Mouse (Mus musculus) liver, embryonic 14.5 days (tissue): ENCODE data around the gene 4930402H24Rik. TPM values are rescaled to one million over a fixed set of nuclear protein-coding genes. Genes with fewer than 3 reads are reported as not detected.

Experiments
- ATAC-seq: fragments of 200-750 bp; cut with Nextera tagmentation; 2 replicates; pipeline ENCODE4 v1.8.0; 2017; ENCODE audit warnings: moderate number of reproducible peaks, mild to moderate bottlenecking, moderate library complexity; ENCODE audit not compliant: insufficient read depth
- DNase-seq, 3 experiments: peaks; one replicate each; pipeline ENCODE4 v3.0.0-alpha.2; 2012 to 2013; ENCODE audit warnings: low read depth in 3 of 3, low spot score in 3 of 3
- H3K27ac ChIP-seq: fragments of 300-500 bp; sonication (generic); 2 replicates; pipeline ENCODE4 v1.5.1; 2014; ENCODE audit warnings: moderate library complexity, mild to moderate bottlenecking, control low read depth, inconsistent platforms
- H3K27me3 ChIP-seq: fragments of 300-500 bp; sonication (generic); 2 replicates; pipeline ENCODE4 v1.6.1; 2014; ENCODE audit warnings: mild to moderate bottlenecking, low read length, moderate library complexity; ENCODE audit not compliant: control insufficient read depth, insufficient read depth
- H3K36me3 ChIP-seq: fragments of 300-500 bp; sonication (generic); replicated peaks from 2 replicates; pipeline ENCODE4 v1.6.1; 2014; ENCODE audit warnings: low read depth; ENCODE audit not compliant: control insufficient read depth, insufficient read depth
- H3K4me1 ChIP-seq, 2 experiments: fragments of 200-500 bp in 1 of 2; fragments of 300-500 bp in 1 of 2; sonication (generic) in 1 of 2; replicated peaks; 2 replicates each; pipeline ENCODE4 v1.6.1; 2012 to 2014; ENCODE audit warnings: antibody characterized with exemption in 1 of 2, inconsistent platforms in 1 of 2, low read length in 1 of 2; ENCODE audit not compliant: control insufficient read depth in 2 of 2, insufficient read depth in 2 of 2
- H3K4me2 ChIP-seq: fragments of 300-500 bp; sonication (generic); 2 replicates; pipeline ENCODE4 v1.6.1; 2014; ENCODE audit warnings: low read depth, mild to moderate bottlenecking, control low read depth, moderate library complexity
- H3K4me3 ChIP-seq, 2 experiments: fragments of 200-500 bp in 1 of 2; fragments of 300-500 bp in 1 of 2; sonication (generic) in 1 of 2; 2 replicates each; pipeline ENCODE4 v1.5.1; 2012 to 2014; ENCODE audit warnings: low read depth in 2 of 2, low read length in 2 of 2, mild to moderate bottlenecking in 2 of 2, control low read depth in 1 of 2, inconsistent platforms in 1 of 2, moderate library complexity in 1 of 2; ENCODE audit not compliant: insufficient read depth in 1 of 2
- H3K9ac ChIP-seq: fragments of 300-500 bp; sonication (generic); replicated peaks from 2 replicates; pipeline ENCODE4 v1.6.1; 2014; ENCODE audit warnings: mild to moderate bottlenecking, control low read depth, moderate library complexity
- H3K9me3 ChIP-seq: fragments of 300-500 bp; sonication (generic); 2 replicates; pipeline ENCODE4 v1.6.1; 2016; ENCODE audit warnings: low read length, mixed read lengths; ENCODE audit not compliant: control insufficient read depth
- CTCF ChIP-seq: IDR thresholded peaks from 2 replicates; pipeline ENCODE4 v1.5.1; 2016; ENCODE audit warnings: antibody characterized with exemption, low read depth, control low read depth
- EP300 ChIP-seq: IDR thresholded peaks from 2 replicates; pipeline ENCODE4 v1.6.1; 2016; ENCODE audit warnings: antibody characterized with exemption, low read depth
- WGBS: fragments of 180-500 bp; shearing (Covaris S2); extraction: QIAGEN DNeasy Blood & Tissue Kit; methylation state at CpG from one replicate; pipeline ENCODE4 v1.1.7; 2014; ENCODE audit not compliant: insufficient replicate concordance; 5-methylcytosine and 5-hydroxymethylcytosine counted together
- polyA plus RNA-seq, 2 experiments: library from polyadenylated mRNA; depleted of rRNA in 1 of 2; stranded (reverse) in 1 of 2; unstranded in 1 of 2; fragments of >200 nt; fragmentation: Nextera tagmentation in 1 of 2; extraction: Ambion mirVana in 1 of 2; gene quantifications; 2 replicates each; pipeline versions ENCODE4 v1.2.1 to v1.2.3; 2012 to 2014

Gene 4930402H24Rik
- polyA plus RNA-seq, 2 experiments, result 4.4 to 6.9 TPM

DNA sequence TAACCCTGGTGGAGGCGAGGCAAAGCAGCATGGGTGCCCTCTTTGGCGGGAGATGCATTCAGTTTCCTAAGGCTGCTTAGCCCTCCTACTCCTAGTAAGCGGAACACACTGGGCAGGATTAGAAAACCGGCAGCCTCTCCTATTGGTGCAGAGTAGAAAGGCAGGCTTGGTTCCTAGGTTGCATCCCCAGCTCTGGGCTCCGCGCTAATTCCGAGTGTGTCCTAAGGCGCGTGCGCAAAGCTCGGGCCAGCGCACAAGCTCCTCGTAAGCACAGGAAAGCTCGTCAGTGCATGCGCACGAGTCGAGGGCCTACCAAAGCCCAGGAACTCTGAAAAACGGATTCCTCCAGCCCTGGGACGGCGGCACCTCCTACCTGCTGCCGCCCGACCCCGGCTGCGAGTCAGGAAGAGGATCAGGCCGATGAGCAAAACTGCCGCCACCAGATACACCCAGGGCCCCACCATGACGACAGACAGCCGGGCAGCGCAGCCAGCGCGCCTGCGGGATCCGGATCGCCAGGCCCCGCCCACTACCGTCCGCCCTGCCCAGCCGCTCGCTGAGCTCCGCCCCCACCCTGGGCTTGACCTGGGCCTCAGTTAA lies 242.0 kb downstream of the 4930402H24Rik start, which contains the start of gene Ddrgk1:
Gene Ddrgk1, minus strand, starts transcription at position 558 of the 600 bp plus-strand sequence.
- H3K27me3 ChIP-seq, result no peaks in the 10 kb centered on the region
- H3K4me2 ChIP-seq, result peak within 1 kb of the TSS; percentile 81
- H3K9me3 ChIP-seq, result no peaks in the 10 kb centered on the region
- peak within 1 kb of the TSS; percentile 82 for H3K9ac ChIP-seq
- H3K4me1 ChIP-seq, result peaks cover 18 to 23% of the 10 kb centered on the region in 2 experiments
- peak within 1 kb of the TSS; percentile 74 for H3K27ac ChIP-seq
- DNase-seq (peak; percentile 86 to 91 (median 88)), ATAC-seq (peak; percentile 92)
- H3K4me3 ChIP-seq, result peak within 1 kb of the TSS; percentile 60 to 72
- H3K36me3 ChIP-seq, result peaks cover 16% of the 10 kb centered on the region
- peak; percentile 37 for TF ChIP-seq CTCF
- TF ChIP-seq EP300, result 0 out of 2 replicates have a peak, but pooled peaks have one; percentile 49
- WGBS, result under 1% methylated on average over 40 of the region's 40 CpGs

DNA sequence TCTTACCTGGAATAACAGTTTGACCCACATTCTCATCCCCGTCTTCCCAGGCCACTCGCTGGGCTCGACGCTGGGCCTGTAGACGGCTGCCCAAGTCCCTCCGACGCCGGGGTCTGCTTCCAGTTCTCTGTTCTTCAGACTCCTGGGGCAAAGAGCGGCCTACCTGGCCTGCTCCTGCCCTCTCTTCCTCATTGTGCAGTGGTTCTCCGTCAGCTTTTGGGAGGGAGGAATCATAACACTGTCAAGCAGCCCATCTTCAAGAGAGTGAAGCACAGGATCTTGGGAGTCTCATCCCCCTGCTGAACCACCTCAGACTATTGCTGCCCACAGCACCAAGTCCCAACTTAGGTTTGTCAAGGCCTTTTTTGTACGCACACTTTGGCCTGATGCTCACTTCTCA lies 242.9 kb downstream of the 4930402H24Rik start:
- ATAC-seq, result no peak
- H3K4me3 ChIP-seq, result peak overlapping the region; percentile 60 to 72

DNA sequence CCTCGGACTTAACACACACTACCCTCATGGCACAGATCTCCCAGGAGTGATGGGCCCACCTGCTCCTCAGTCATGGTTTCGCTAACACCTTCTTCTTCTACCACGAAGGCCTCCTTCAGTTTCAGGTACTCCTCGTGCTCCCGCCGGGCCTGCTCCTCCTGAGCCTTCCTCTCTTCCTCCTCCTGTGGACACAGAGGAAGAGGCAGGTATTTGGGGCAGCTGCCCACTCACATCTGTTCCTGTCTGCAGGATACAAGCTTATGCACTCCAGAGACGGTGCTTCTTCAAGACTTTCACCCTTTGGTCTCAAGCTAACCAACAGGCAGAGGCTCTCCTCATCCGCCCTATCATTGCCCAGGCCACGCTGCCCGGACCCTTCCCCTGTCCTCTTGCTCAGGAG lies 247.7 kb downstream of the 4930402H24Rik start:
- no peaks in the 10 kb centered on the region for H3K9me3 ChIP-seq
- ATAC-seq (no peak), DNase-seq (no peak)
- WGBS, result 82% methylated on average over 10 of the region's 10 CpGs
- H3K4me2 ChIP-seq, result no peak overlapping the region
- H3K36me3 ChIP-seq, result peaks cover 42% of the 10 kb centered on the region
- no peaks in the 10 kb centered on the region for H3K27me3 ChIP-seq
- H3K27ac ChIP-seq, result no peak overlapping the region
- H3K4me1 ChIP-seq, result peaks cover 32 to 39% of the 10 kb centered on the region in 2 experiments
- H3K9ac ChIP-seq, result no peak overlapping the region
- TF ChIP-seq EP300, result no peak
- TF ChIP-seq CTCF, result no peak
- no peak overlapping the region for H3K4me3 ChIP-seq

More for the DNA sequence above, 242.9 kb downstream of the 4930402H24Rik start:
- H3K4me2 ChIP-seq, result peak overlapping the region; percentile 81
- H3K36me3 ChIP-seq, result peaks cover 24% of the 10 kb centered on the region
- peaks cover 16 to 20% of the 10 kb centered on the region in 2 experiments for H3K4me1 ChIP-seq
- WGBS, result 85% methylated on average over 11 of the region's 11 CpGs
- no peaks in the 10 kb centered on the region for H3K9me3 ChIP-seq
- peak overlapping the region; percentile 82 for H3K9ac ChIP-seq
- H3K27me3 ChIP-seq, result no peaks in the 10 kb centered on the region
- no peak for DNase-seq
- TF ChIP-seq CTCF (no peak), EP300 (no peak)
- peak overlapping the region; percentile 74 for H3K27ac ChIP-seq

DNA sequence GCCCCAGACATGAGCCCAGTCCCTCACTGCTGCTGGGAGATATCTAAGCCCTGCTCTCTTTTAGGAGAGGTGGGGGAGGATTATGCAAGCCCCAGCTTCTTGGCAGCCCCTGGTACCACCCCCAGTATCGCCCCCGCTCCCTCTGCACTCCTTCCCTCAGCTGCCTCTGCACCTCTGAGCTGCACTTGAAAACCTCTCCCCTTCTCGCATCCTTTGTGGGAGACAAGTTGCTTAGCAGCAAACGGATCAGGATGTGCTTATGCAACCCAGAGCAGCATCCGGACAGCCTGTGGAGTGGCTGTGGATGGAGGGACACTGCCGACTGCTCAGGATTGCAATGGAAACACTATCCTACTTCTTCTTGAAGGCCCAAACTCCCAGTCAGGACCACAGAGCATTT lies 248.7 kb downstream of the 4930402H24Rik start:
- Histone ChIP-seq H3K4me2 (no peak overlapping the region), H3K27me3 (no peaks in the 10 kb centered on the region), H3K27ac (no peak overlapping the region), H3K9me3 (no peaks in the 10 kb centered on the region), H3K4me3 (no peak overlapping the region), H3K9ac (no peak overlapping the region), H3K4me1 (peaks cover 25 to 36% of the 10 kb centered on the region in 2 experiments), H3K36me3 (peaks cover 44% of the 10 kb centered on the region)
- TF ChIP-seq EP300, result no peak
- no peak for TF ChIP-seq CTCF
- no peak for DNase-seq
- 80% methylated on average over 6 of the region's 6 CpGs for WGBS
- ATAC-seq, result no peak

DNA sequence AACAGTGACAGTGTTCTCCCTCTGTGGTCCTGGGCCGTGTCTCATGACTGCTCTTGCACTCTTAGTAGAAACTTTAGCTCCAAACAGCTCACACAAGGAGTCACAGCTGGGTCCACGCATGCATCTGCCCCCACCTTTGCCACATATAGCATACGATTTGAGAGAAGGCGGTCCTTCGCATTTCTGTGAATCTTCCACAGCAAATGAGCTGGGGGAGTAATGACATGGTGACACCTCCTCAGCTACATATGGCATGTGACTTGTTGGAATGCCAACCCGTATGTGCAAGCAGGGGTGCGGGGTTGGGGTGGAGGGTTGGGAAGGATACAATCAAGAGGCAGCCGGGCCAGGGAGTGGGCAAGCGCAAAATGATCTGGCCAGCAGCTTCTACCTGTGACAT lies 249.7 kb downstream of the 4930402H24Rik start:
- H3K4me2 ChIP-seq, result no peak overlapping the region; the same call in 1 of the 2 replicates
- ATAC-seq (no peak), DNase-seq (no peak)
- H3K4me3 ChIP-seq, result no peak overlapping the region
- TF ChIP-seq CTCF (no peak), EP300 (no peak)
- no peaks in the 10 kb centered on the region for H3K27me3 ChIP-seq
- H3K9me3 ChIP-seq, result no peaks in the 10 kb centered on the region
- no peak overlapping the region for H3K9ac ChIP-seq
- peaks cover 41% of the 10 kb centered on the region for H3K36me3 ChIP-seq
- H3K27ac ChIP-seq, result peak overlapping the region; percentile 92
- H3K4me1 ChIP-seq, result peaks cover 25 to 36% of the 10 kb centered on the region in 2 experiments
- WGBS, result 88% methylated on average over 9 of the region's 9 CpGs

Other genes starting within 250 kb of the 4930402H24Rik start
- gene Ddrgk1, start 241.7 kb downstream of the 4930402H24Rik start, polyA plus RNA-seq (2012; rRNA removed), result 12.8 and 27.9 TPM in 2 replicates
- gene Ddrgk1, start 241.7 kb downstream of the 4930402H24Rik start, polyA plus RNA-seq (2014; fragmentation: Nextera tagmentation; extraction: Ambion mirVana), result 34.6 and 35.4 TPM in 2 replicates
- 35.0 and 35.7 TPM in 2 replicates for gene Itpa, start 238.8 kb downstream of the 4930402H24Rik start, polyA plus RNA-seq (2012; rRNA removed)
- gene Itpa, start 238.8 kb downstream of the 4930402H24Rik start, polyA plus RNA-seq (2014; fragmentation: Nextera tagmentation; extraction: Ambion mirVana), result 50.6 and 51.4 TPM in 2 replicates
- gene Slc4a11, start 208.9 kb downstream of the 4930402H24Rik start, polyA plus RNA-seq (2012; rRNA removed), result 0.09 and 0.12 TPM in 2 replicates
- gene Slc4a11, start 208.9 kb downstream of the 4930402H24Rik start, polyA plus RNA-seq (2014; fragmentation: Nextera tagmentation; extraction: Ambion mirVana), result 0.14 TPM in 1 of 2 replicates, not detected in the other
- 3.1 and 3.2 TPM in 2 replicates for gene Atrn, start 89 bp upstream of the 4930402H24Rik start, polyA plus RNA-seq (2012; rRNA removed)
- gene Atrn, start 89 bp upstream of the 4930402H24Rik start, polyA plus RNA-seq (2014; fragmentation: Nextera tagmentation; extraction: Ambion mirVana), result 2.4 and 2.5 TPM in 2 replicates
- gene Gfra4, start 136.7 kb upstream of the 4930402H24Rik start, polyA plus RNA-seq (2012; rRNA removed), result 0.16 and 0.40 TPM in 2 replicates
- 0.10 and 0.15 TPM in 2 replicates for gene Gfra4, start 136.7 kb upstream of the 4930402H24Rik start, polyA plus RNA-seq (2014; fragmentation: Nextera tagmentation; extraction: Ambion mirVana)
- 0.31 and 0.67 TPM in 2 replicates for gene Adam33, start 157.4 kb upstream of the 4930402H24Rik start, polyA plus RNA-seq (2012; rRNA removed)
- 0.17 and 0.43 TPM in 2 replicates for gene Adam33, start 157.4 kb upstream of the 4930402H24Rik start, polyA plus RNA-seq (2014; fragmentation: Nextera tagmentation; extraction: Ambion mirVana)
- gene Siglec1, start 180.4 kb upstream of the 4930402H24Rik start, polyA plus RNA-seq (2012; rRNA removed), result 0.93 and 1.0 TPM in 2 replicates
- gene Siglec1, start 180.4 kb upstream of the 4930402H24Rik start, polyA plus RNA-seq (2014; fragmentation: Nextera tagmentation; extraction: Ambion mirVana), result 0.70 and 0.78 TPM in 2 replicates
- gene Hspa12b, start 220.9 kb upstream of the 4930402H24Rik start, polyA plus RNA-seq (2012; rRNA removed), result 1.6 and 2.1 TPM in 2 replicates
- 0.71 and 0.76 TPM in 2 replicates for gene Hspa12b, start 220.9 kb upstream of the 4930402H24Rik start, polyA plus RNA-seq (2014; fragmentation: Nextera tagmentation; extraction: Ambion mirVana)
- not detected in 2 replicates for gene Gm11037, start 227.1 kb upstream of the 4930402H24Rik start, polyA plus RNA-seq (2012; rRNA removed)
- gene Gm11037, start 227.1 kb upstream of the 4930402H24Rik start, polyA plus RNA-seq (2014; fragmentation: Nextera tagmentation; extraction: Ambion mirVana), result not detected in 2 replicates